Comparison of ENCODE assay signal across 8 mouse cellular contexts in the genomic region with DNA sequence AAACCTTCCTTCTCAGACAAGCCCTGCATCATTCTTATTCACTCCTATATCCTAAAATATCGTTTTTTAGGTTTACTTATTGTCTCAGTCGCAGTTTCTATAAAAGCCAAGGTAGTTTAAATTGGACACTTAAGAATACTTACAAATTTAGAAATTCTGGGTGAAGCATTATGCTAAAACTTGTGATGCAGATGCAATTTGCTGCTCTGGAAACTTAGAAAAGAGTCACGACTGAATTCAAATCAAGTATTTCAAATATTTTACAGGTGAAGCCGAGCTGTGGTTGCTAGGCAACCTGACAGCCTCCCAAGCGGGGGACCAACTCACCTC. TPM values are rescaled to one million over a fixed set of nuclear protein-coding genes. Genes with fewer than 3 reads are reported as not detected.
DNase-seq lines count a peak whose midpoint lies in the region; ATAC-seq and TF ChIP-seq lines count a peak whose summit lies in the region.

No protein-coding gene starts in this region.

- WGBS in kidney, embryonic 16.5 days: 11% methylated on average over 5 of the region's 5 CpGs
- 9% methylated on average over 5 of the region's 5 CpGs for WGBS in embryonic facial prominence, embryonic 11.5 days
- WGBS in hindbrain, postnatal 0 days: 3% methylated on average over 5 of the region's 5 CpGs
- WGBS in midbrain, embryonic 15.5 days: 3% methylated on average over 5 of the region's 5 CpGs

- no peaks in the 10 kb centered on the region for H3K9me3 ChIP-seq in kidney, embryonic 16.5 days (ENCODE audit: low read length)
- H3K9me3 ChIP-seq in embryonic facial prominence, embryonic 11.5 days (replicated peaks; ENCODE audit: control insufficient read depth, low read length): no peaks in the 10 kb centered on the region
- H3K9me3 ChIP-seq in hindbrain, postnatal 0 days (ENCODE audit: low read length): no peaks in the 10 kb centered on the region
- H3K9me3 ChIP-seq in midbrain, embryonic 15.5 days: no peaks in the 10 kb centered on the region

- ATAC-seq in kidney, embryonic 16.5 days (ENCODE audit: low FRiP score, low TSS enrichment): no peak
- ATAC-seq in embryonic facial prominence, embryonic 11.5 days (replicated peaks; ENCODE audit: insufficient number of reproducible peaks, low FRiP score, low TSS enrichment, low read depth): no peak
- no peak for ATAC-seq in hindbrain, postnatal 0 days
- no peak for ATAC-seq in midbrain, embryonic 15.5 days (replicated peaks)

- H3K27me3 ChIP-seq in kidney, embryonic 16.5 days (ENCODE audit: insufficient read depth, low read length): no peaks in the 10 kb centered on the region
- no peaks in the 10 kb centered on the region for H3K27me3 ChIP-seq in embryonic facial prominence, embryonic 11.5 days (ENCODE audit: control insufficient read depth, insufficient read depth, low read length)
- H3K27me3 ChIP-seq in hindbrain, postnatal 0 days (ENCODE audit: insufficient read depth, low read length): no peaks in the 10 kb centered on the region
- H3K27me3 ChIP-seq in midbrain, embryonic 15.5 days (replicated peaks): no peaks in the 10 kb centered on the region

- intact Hi-C loops in gastrocnemius, postnatal 14 days (cut with DNase I; ENCODE audit: low total_unique reads): no loop called here

- H3K36me3 ChIP-seq in kidney, embryonic 16.5 days (ENCODE audit: insufficient read depth, low read length): 0 out of 2 replicates have a peak, but pooled peaks cover 3% of the 10 kb centered on the region
- no peaks in the 10 kb centered on the region for H3K36me3 ChIP-seq in embryonic facial prominence, embryonic 11.5 days (replicated peaks; ENCODE audit: control insufficient read depth, insufficient read depth, low read depth, low read length)
- no peaks in the 10 kb centered on the region for H3K36me3 ChIP-seq in hindbrain, postnatal 0 days (ENCODE audit: insufficient read depth, low read length)
- H3K36me3 ChIP-seq in midbrain, embryonic 15.5 days (replicated peaks): no peaks in the 10 kb centered on the region

- peak overlapping the region; percentile 51 for H3K4me2 ChIP-seq in kidney, embryonic 16.5 days (replicated peaks; ENCODE audit: low read depth, low read length)
- no peak overlapping the region; the same call in 1 of the 2 replicates for H3K4me2 ChIP-seq in embryonic facial prominence, embryonic 11.5 days (ENCODE audit: low read depth, low read length)
- peak overlapping the region; percentile 56 for H3K4me2 ChIP-seq in hindbrain, postnatal 0 days (ENCODE audit: low read depth, low read length)
- peak overlapping the region; percentile 45 for H3K4me2 ChIP-seq in midbrain, embryonic 15.5 days

- no peak for TF ChIP-seq CTCF in hindbrain, postnatal 0 days (IDR thresholded peaks at IDR 0.05; ENCODE audit: low read depth)

- H3K9ac ChIP-seq in kidney, embryonic 16.5 days (replicated peaks; ENCODE audit: low read length): no peak overlapping the region
- no peak overlapping the region for H3K9ac ChIP-seq in embryonic facial prominence, embryonic 11.5 days (replicated peaks; ENCODE audit: low read length)
- H3K9ac ChIP-seq in hindbrain, postnatal 0 days (replicated peaks; ENCODE audit: low read length): no peak overlapping the region
- H3K9ac ChIP-seq in midbrain, embryonic 15.5 days: no peak overlapping the region

- H3K4me3 ChIP-seq in kidney, embryonic 16.5 days (ENCODE audit: low read length): peak overlapping the region; percentile 97
- peak overlapping the region; percentile 29 for H3K4me3 ChIP-seq in embryonic facial prominence, embryonic 11.5 days (ENCODE audit: low read depth, low read length)
- peak overlapping the region; percentile 99 for H3K4me3 ChIP-seq in hindbrain, postnatal 0 days (ENCODE audit: low read length)
- H3K4me3 ChIP-seq in midbrain, embryonic 15.5 days: peak overlapping the region; percentile 83

- H3K27ac ChIP-seq in kidney, embryonic 16.5 days (ENCODE audit: low read length): no peak overlapping the region
- no peak overlapping the region for H3K27ac ChIP-seq in embryonic facial prominence, embryonic 11.5 days (replicated peaks; ENCODE audit: low read depth, low read length)
- peak overlapping the region; percentile 59 for H3K27ac ChIP-seq in hindbrain, postnatal 0 days
- peak overlapping the region; percentile 90 for H3K27ac ChIP-seq in midbrain, embryonic 15.5 days

- peaks cover 25% of the 10 kb centered on the region for H3K4me1 ChIP-seq in kidney, embryonic 16.5 days (ENCODE audit: insufficient read depth, low read length)
- H3K4me1 ChIP-seq in embryonic facial prominence, embryonic 11.5 days (ENCODE audit: control insufficient read depth, insufficient read depth, low read length): 0 out of 2 replicates have a peak, but pooled peaks cover 2% of the 10 kb centered on the region
- H3K4me1 ChIP-seq in hindbrain, postnatal 0 days (ENCODE audit: insufficient read depth, low read length): peaks cover 14% of the 10 kb centered on the region; the same call in 1 of the 2 replicates
- peaks cover 40% of the 10 kb centered on the region for H3K4me1 ChIP-seq in midbrain, embryonic 15.5 days

- DNase-seq in kidney, adult 9 months: no peak
- no peak for DNase-seq in embryonic facial prominence, embryonic 11.5 days (ENCODE audit: low spot score)
- DNase-seq in hindbrain, postnatal 0 days (ENCODE audit: low spot score): no peak
- DNase-seq in gastrocnemius, postnatal 14 days: no peak
- DNase-seq in ovary, adult 18-20 months (ENCODE audit: low spot score): no peak
- DNase-seq in kidney, postnatal 4 days: no peak

RNA-seq across cellular contexts. Expression of gene Hmgcs1, which starts 0.5 kb away (rescaled TPM):
- 202 and 204 TPM in 2 replicates for polyA plus RNA-seq in kidney, embryonic 16.5 days (2015; fragmentation: Nextera tagmentation; extraction: Ambion mirVana)
- 274 and 293 TPM in 2 replicates for polyA plus RNA-seq in embryonic facial prominence, embryonic 11.5 days (2014; fragmentation: Nextera tagmentation; extraction: Ambion mirVana)
- 230 and 254 TPM in 2 replicates for total RNA-seq in hindbrain, postnatal 0 days (2014; rRNA removed)
- polyA plus RNA-seq in hindbrain, postnatal 0 days (2015; fragmentation: Nextera tagmentation; extraction: Ambion mirVana): 376 and 384 TPM in 2 replicates
- 506 and 523 TPM in 2 replicates for polyA plus RNA-seq in midbrain, embryonic 15.5 days (2015; fragmentation: Nextera tagmentation; extraction: Ambion mirVana)
- total RNA-seq in gastrocnemius, postnatal 14 days (2021): 10 to 100 TPM; 32.3 to 49.3 TPM

Comparison
In these comparisons a context has a peak if more than half of its experiments do, and no peak if none do; other contexts are left out.
1. H3K27ac ChIP-seq: peak in hindbrain, postnatal 0 days (single experiment) and midbrain, embryonic 15.5 days (single experiment); none in kidney, embryonic 16.5 days (single experiment) and embryonic facial prominence, embryonic 11.5 days (single experiment).
2. H3K4me3 ChIP-seq: peak in every context shown above with its lines; median percentile 99 in hindbrain, postnatal 0 days; 97 in kidney, embryonic 16.5 days; 83 in midbrain, embryonic 15.5 days; 29 in embryonic facial prominence, embryonic 11.5 days.